Mouse (Mus musculus) liver, embryonic 12.5 days (tissue): ENCODE results near the gene Ly6g6d. TPM values are rescaled to one million over a fixed set of nuclear protein-coding genes. Genes with fewer than 3 reads are reported as not detected.

Experiments used
- ATAC-seq: fragments of 200-750 bp; cut with Nextera tagmentation; 2 replicates; pipeline ENCODE4 v1.8.0; 2017; ENCODE audit warnings: moderate number of reproducible peaks, mild to moderate bottlenecking, moderate library complexity
- H3K27ac ChIP-seq: fragments of 300-500 bp; sonication (generic); 2 replicates; pipeline ENCODE4 v1.5.1; 2016; ENCODE audit warnings: mild to moderate bottlenecking
- H3K27me3 ChIP-seq: fragments of 300-500 bp; sonication (generic); replicated peaks from 2 replicates; pipeline ENCODE4 v1.6.1; 2016; ENCODE audit warnings: mild to moderate bottlenecking, moderate library complexity
- H3K36me3 ChIP-seq: fragments of 300-500 bp; sonication (generic); 2 replicates; pipeline ENCODE4 v1.6.1; 2016; ENCODE audit warnings: mild to moderate bottlenecking, moderate library complexity
- H3K4me1 ChIP-seq: fragments of 300-500 bp; sonication (generic); 2 replicates; pipeline ENCODE4 v1.6.1; 2016
- H3K4me2 ChIP-seq: fragments of 300-500 bp; sonication (generic); 2 replicates; pipeline ENCODE4 v1.6.1; 2016; ENCODE audit warnings: mild to moderate bottlenecking, moderate library complexity
- H3K4me3 ChIP-seq: fragments of 300-500 bp; sonication (generic); 2 replicates; pipeline ENCODE4 v1.5.1; 2016; ENCODE audit warnings: mild to moderate bottlenecking, moderate library complexity
- H3K9ac ChIP-seq: fragments of 300-500 bp; sonication (generic); 2 replicates; pipeline ENCODE4 v1.6.1; 2016; ENCODE audit warnings: mild to moderate bottlenecking, moderate library complexity
- H3K9me3 ChIP-seq: fragments of 300-500 bp; sonication (generic); replicated peaks from 2 replicates; pipeline ENCODE4 v1.6.1; 2016; ENCODE audit warnings: mild to moderate bottlenecking, moderate library complexity
- WGBS: fragments of 180-500 bp; shearing (Covaris S2); methylation state at CpG from one replicate; pipeline ENCODE4 v1.1.7; 2016; ENCODE audit not compliant: insufficient replicate concordance; 5-methylcytosine and 5-hydroxymethylcytosine counted together
- polyA plus RNA-seq: library from polyadenylated mRNA; unstranded; fragments of >200 nt; fragmentation: Nextera tagmentation; extraction: Ambion mirVana; gene quantifications from 2 replicates; pipeline ENCODE4 v1.2.1, GENCODE M21; 2016

Gene Ly6g6d
- polyA plus RNA-seq, 1 experiment from 2014 or later = 0.36 TPM

GRCm38 (mm10) chr17:35080248-35080647, 2.4 kb upstream of the Ly6g6d start:
- H3K4me1 ChIP-seq = peaks cover 62% of the 10 kb centered on the region
- peak; percentile 50 for ATAC-seq
- H3K36me3 ChIP-seq = no peaks in the 10 kb centered on the region
- peak overlapping the region; percentile 29 for H3K4me3 ChIP-seq
- peak overlapping the region; percentile 83 for H3K27ac ChIP-seq
- H3K4me2 ChIP-seq = peak overlapping the region; percentile 70
- H3K27me3 ChIP-seq = peaks cover 27% of the 10 kb centered on the region
- H3K9me3 ChIP-seq = no peaks in the 10 kb centered on the region
- WGBS = 20% methylated on average over 6 of the region's 6 CpGs
- peak overlapping the region; percentile 62 for H3K9ac ChIP-seq

DNA sequence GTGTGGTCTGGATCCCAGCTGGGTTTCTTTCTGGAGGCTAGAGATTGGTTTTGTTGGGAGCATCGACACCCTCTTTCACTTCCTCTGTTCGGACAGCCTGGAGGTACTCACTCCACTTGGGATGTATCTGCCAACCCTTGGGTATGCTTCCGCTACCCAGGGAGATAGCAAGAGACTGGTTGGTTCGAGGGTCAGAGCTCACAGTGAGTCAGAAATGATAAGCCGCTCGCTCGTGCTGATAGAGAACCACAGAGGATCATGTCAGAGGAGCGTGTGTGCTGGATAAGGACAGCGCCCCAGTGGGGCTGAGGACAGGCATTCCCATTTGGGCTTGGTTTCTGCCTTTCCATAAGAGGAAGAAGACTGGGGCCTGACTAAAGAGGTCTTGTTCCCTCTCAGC, 1.9 kb upstream of the Ly6g6d start:
- peak overlapping the region; percentile 70 for H3K4me2 ChIP-seq
- ATAC-seq = peak; percentile 97
- WGBS = 6% methylated on average over 9 of the region's 9 CpGs

DNA sequence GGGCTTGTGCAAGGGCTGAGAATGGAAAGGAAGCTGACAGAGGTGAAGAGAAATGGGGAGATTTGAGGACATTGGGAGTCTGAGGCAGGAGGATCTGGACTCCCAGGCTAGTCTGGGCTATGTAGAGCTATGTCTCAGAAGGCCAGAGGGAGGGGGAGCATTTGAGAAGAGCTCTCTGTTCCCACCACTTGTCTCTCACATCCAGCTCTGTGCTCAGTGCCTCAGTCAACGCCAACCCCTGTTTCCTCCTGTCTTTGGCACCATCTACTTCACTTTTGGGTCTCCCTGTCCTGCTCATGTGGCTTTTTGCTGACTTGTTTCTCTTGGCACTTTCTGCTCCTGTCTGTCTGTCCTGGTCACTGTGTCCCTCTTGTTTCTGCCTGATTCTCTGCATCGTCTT, 580 bp downstream of the Ly6g6d start:
- H3K27ac ChIP-seq = 0 out of 2 replicates have a peak overlapping the region, but pooled peaks have one; percentile 2
- H3K4me3 ChIP-seq = no peak overlapping the region
- no peak for ATAC-seq
- peaks cover 60% of the 10 kb centered on the region for H3K4me1 ChIP-seq
- no peaks in the 10 kb centered on the region for H3K9me3 ChIP-seq
- peak overlapping the region; percentile 30; the same call in 1 of the 2 replicates for H3K4me2 ChIP-seq
- no peaks in the 10 kb centered on the region for H3K36me3 ChIP-seq
- H3K9ac ChIP-seq = no peak overlapping the region
- WGBS = 38% methylated on average over 2 of the region's 2 CpGs
- H3K27me3 ChIP-seq = peaks cover 40% of the 10 kb centered on the region

More for the DNA sequence above, 1.9 kb upstream of the Ly6g6d start:
- peaks cover 57% of the 10 kb centered on the region for H3K4me1 ChIP-seq
- H3K9me3 ChIP-seq = no peaks in the 10 kb centered on the region
- peak overlapping the region; percentile 29 for H3K4me3 ChIP-seq
- H3K27me3 ChIP-seq = peaks cover 31% of the 10 kb centered on the region
- H3K27ac ChIP-seq = peak overlapping the region; percentile 83
- H3K9ac ChIP-seq = peak overlapping the region; percentile 62
- H3K36me3 ChIP-seq = no peaks in the 10 kb centered on the region

GRCm38 (mm10) chr17:35076507-35077176, 1.2 kb downstream of the Ly6g6d start, which contains the start of gene Ly6g6e:
TSS of gene Ly6g6e (plus strand) at chr17:35076902.
- peaks cover 40% of the 10 kb centered on the region for H3K27me3 ChIP-seq
- ATAC-seq = no peak
- H3K9ac ChIP-seq = no peak within 1 kb of the TSS
- WGBS = 38% methylated on average over 10 of the region's 10 CpGs
- H3K36me3 ChIP-seq = no peaks in the 10 kb centered on the region
- peaks cover 57% of the 10 kb centered on the region for H3K4me1 ChIP-seq
- H3K9me3 ChIP-seq = no peaks in the 10 kb centered on the region
- H3K4me3 ChIP-seq = no peak within 1 kb of the TSS
- H3K27ac ChIP-seq = 0 out of 2 replicates have a peak within 1 kb of the TSS, but pooled peaks have one; percentile 2
- peak within 1 kb of the TSS; percentile 30 for H3K4me2 ChIP-seq

- H3K9ac ChIP-seq = no peak overlapping the region
Measured at GRCm38 (mm10) chr17:35074097-35074496, 3.8 kb downstream of the Ly6g6d start.

GRCm38 (mm10) chr17:35071454-35071853, 6.4 kb downstream of the Ly6g6d start:
- Histone ChIP-seq H3K4me1 (peaks cover 13% of the 10 kb centered on the region), H3K9ac (no peak overlapping the region), H3K4me3 (no peak overlapping the region), H3K36me3 (no peaks in the 10 kb centered on the region), H3K27ac (no peak overlapping the region), H3K4me2 (no peak overlapping the region), H3K27me3 (peaks cover 54% of the 10 kb centered on the region), H3K9me3 (no peaks in the 10 kb centered on the region)
- 73% methylated on average over 9 of the region's 9 CpGs for WGBS
- no peak for ATAC-seq

More at GRCm38 (mm10) chr17:35074097-35074496, 3.8 kb downstream of the Ly6g6d start:
- Histone ChIP-seq H3K27me3 (peaks cover 46% of the 10 kb centered on the region), H3K9me3 (no peaks in the 10 kb centered on the region), H3K4me2 (no peak overlapping the region), H3K27ac (no peak overlapping the region), H3K36me3 (no peaks in the 10 kb centered on the region), H3K4me1 (peaks cover 36% of the 10 kb centered on the region), H3K4me3 (no peak overlapping the region)
- no peak for ATAC-seq
- WGBS = 24% methylated on average over 17 of the region's 17 CpGs

DNA sequence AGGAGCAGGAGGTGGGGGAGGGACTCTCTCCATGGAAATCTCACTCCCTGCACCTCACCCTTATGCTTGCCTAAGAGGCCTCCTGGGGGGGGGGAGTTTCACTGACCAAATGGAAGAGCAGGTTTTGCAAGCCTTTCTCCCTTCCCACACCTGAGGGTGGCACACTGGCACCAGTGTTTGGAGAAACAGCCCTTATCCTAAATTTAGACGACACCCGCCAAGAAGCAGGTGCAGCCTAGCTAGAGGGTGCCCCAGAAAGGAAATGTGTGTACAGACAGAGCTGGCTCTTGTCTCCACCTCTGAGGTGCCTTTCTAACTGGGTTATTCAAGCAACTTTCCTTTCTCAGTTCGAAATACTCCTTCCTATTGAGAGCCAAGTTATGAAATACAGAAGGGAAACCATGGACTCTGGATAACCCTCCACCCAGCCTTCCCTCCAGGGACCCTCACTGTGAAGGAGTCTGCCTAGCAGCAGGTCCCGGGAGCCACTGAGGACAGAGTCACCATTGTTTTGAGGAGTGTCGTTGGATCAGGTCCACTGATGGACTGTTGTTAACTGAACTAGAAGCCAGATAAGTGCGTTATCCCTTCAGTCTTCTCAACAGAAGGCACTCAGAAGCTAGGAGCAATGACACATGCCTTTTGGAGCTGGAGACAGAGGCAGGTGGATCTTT, 7.2 kb downstream of the Ly6g6d start:
- Histone ChIP-seq H3K4me2 (no peak overlapping the region), H3K27me3 (peaks cover 58% of the 10 kb centered on the region), H3K9ac (no peak overlapping the region; the same call in 1 of the 2 replicates), H3K27ac (no peak overlapping the region), H3K4me1 (peaks cover 14% of the 10 kb centered on the region), H3K9me3 (no peaks in the 10 kb centered on the region), H3K4me3 (no peak overlapping the region), H3K36me3 (no peaks in the 10 kb centered on the region)
- WGBS = 45% methylated on average over 6 of the region's 6 CpGs
- ATAC-seq = no peak

DNA sequence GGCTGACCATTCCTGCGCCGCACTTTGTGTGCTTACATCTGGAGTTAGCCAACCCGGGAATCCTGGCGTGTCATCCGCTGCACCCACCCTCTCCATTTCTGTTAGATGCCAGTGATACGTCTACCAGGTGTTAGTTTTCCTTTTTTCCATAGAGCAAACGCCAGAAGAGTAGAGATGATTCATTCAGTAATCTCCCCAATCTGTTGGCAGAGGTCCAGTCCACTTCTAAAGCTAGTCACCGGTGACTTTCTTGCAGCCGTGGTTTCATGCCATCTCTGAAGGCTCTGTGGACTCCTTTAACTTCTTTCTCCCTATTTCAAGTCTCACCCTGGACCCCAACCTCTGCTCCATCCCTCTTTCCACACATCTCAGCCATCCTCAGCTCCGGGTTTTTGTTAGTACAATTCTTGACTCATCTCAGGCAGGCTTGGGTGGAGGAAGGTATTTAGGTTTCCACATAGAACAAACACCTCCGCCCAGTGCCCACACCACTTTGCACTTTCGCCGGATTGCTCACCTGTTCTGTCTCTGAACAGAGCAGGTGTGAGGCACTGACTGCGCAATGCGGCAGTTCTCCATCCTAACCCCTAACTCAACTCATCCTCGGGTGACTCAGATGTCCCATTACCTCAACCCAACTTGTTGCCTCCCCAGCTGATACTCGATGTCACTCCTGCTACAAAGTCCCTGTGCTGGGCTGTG, 9.5 kb downstream of the Ly6g6d start:
- H3K9me3 ChIP-seq = no peaks in the 10 kb centered on the region
- H3K9ac ChIP-seq = no peak overlapping the region
- H3K4me3 ChIP-seq = no peak overlapping the region
- H3K27me3 ChIP-seq = peaks cover 67% of the 10 kb centered on the region
- H3K36me3 ChIP-seq = no peaks in the 10 kb centered on the region
- no peak for ATAC-seq
- no peak overlapping the region for H3K27ac ChIP-seq
- 67% methylated on average over 17 of the region's 17 CpGs for WGBS
- no peak overlapping the region for H3K4me2 ChIP-seq
- peaks cover 28% of the 10 kb centered on the region for H3K4me1 ChIP-seq

- H3K27me3 ChIP-seq = peaks cover 77% of the 10 kb centered on the region
Measured at GRCm38 (mm10) chr17:35066084-35066483, 11.8 kb downstream of the Ly6g6d start, which contains the start of gene Mpig6b. TSS of gene Mpig6b (minus strand) at chr17:35066184.

GRCm38 (mm10) chr17:35064951-35065947, 12.6 kb downstream of the Ly6g6d start, which contains the start of gene Ly6g6c:
TSS of gene Ly6g6c (plus strand) at chr17:35065388.
- Histone ChIP-seq H3K4me2 (peak within 1 kb of the TSS; percentile 76), H3K36me3 (peaks cover 12% of the 10 kb centered on the region; the same call in 1 of the 2 replicates), H3K27ac (no peak within 1 kb of the TSS; the same call in 1 of the 2 replicates), H3K27me3 (peaks cover 78% of the 10 kb centered on the region), H3K9me3 (no peaks in the 10 kb centered on the region), H3K4me1 (peaks cover 43% of the 10 kb centered on the region), H3K9ac (peak within 1 kb of the TSS; percentile 44), H3K4me3 (peak within 1 kb of the TSS; percentile 50)
- ATAC-seq = peak; percentile 39
- 2% methylated on average over 48 of the region's 48 CpGs for WGBS

More at GRCm38 (mm10) chr17:35066084-35066483, 11.8 kb downstream of the Ly6g6d start, which contains the start of gene Mpig6b:
- H3K4me3 ChIP-seq = peak within 1 kb of the TSS; percentile 50
- H3K9me3 ChIP-seq = no peaks in the 10 kb centered on the region
- H3K4me1 ChIP-seq = peaks cover 35% of the 10 kb centered on the region
- whole genome bisulfite sequencing = 34% methylated on average over 10 of the region's 10 CpGs
- H3K36me3 ChIP-seq = peaks cover 7% of the 10 kb centered on the region; the same call in 1 of the 2 replicates
- peak within 1 kb of the TSS; percentile 44 for H3K9ac ChIP-seq
- no peak for ATAC-seq
- peak within 1 kb of the TSS; percentile 76 for H3K4me2 ChIP-seq
- no peak within 1 kb of the TSS; the same call in 1 of the 2 replicates for H3K27ac ChIP-seq
